Mouse (Mus musculus): ENCODE results near the gene Cnmd. TPM values are rescaled to one million over a fixed set of nuclear protein-coding genes. Genes with fewer than 3 reads are reported as not detected.

Cnmd gene
- polyA plus RNA-seq, 1 experiment from 2014 or later, result 8.6 TPM

DNA sequence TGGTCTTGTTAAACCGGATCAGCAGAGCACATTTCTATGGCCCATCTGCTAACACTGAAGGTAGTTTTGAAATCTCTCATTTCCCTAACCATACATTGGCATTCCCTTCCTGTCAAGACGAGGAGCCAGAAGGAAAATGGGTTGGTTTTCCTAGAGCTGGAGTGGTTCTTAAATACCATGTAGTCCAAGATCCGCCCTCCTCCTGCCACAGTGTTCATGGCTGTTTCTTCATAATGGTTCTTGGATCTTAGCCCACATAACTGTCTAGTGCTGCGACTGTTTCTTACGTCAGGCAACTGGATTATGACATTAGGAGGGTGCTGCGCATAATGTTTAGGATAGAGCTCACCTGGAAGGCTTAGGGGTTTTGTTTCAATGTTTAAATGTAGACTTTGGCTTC, 29.6 kb downstream of the Cnmd start:
- Histone ChIP-seq H3K27me3 (no peaks in the 10 kb centered on the region), H3K27ac (no peak overlapping the region), H3K4me2 (no peak overlapping the region), H3K4me3 (replicated peaks) (no peak overlapping the region), H3K4me1 (no peaks in the 10 kb centered on the region), H3K9ac (no peak overlapping the region), H3K9me3 (no peaks in the 10 kb centered on the region), H3K36me3 (replicated peaks) (peaks cover 29% of the 10 kb centered on the region)
- WGBS, result 93% methylated on average over 6 of the region's 6 CpGs
- no peak for ATAC-seq (ENCODE audit: low FRiP score)

DNA sequence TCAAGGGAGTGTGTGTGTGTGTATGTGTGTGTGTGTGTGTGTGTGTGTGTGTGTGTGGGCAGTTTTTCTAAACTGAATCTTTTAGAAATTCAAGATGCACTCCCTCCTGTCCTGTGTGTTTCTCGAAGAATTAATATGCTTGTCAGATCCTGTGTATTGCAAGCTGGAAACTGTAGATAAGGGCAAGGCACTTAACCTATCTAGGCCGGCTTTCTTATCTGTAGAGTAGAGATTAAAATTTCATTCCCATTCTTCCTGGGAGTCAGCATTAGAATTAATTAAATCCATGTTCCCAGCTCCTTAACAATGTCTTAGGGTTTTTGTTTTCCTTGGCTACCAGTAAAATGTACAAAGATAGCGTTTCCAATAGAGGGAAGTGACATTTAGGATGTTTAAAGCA, 40.8 kb downstream of the Cnmd start:
- H3K9me3 ChIP-seq, result no peaks in the 10 kb centered on the region

DNA sequence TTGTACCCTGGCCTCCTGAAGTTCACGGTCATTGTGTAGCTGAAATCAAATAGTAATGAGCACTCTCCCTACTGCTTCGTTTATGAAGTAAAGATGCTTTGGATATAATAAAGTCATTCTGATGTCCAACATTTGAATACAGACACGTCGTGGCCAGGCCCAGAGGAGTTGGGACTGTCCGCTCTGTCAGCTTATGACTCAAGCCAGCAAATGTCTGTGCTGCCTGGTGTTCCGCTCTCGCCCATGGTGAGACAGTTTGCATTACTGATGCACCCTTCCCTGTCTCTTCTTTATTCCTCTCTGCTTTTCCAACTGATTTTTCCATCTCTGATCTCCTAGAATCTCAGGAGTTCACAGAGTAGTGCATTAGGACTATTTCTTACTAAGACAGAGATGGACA, 42.2 kb downstream of the Cnmd start:
- Histone ChIP-seq H3K27me3 (no peaks in the 10 kb centered on the region), H3K9ac (no peak overlapping the region), H3K36me3 (replicated peaks) (peaks cover 55% of the 10 kb centered on the region), H3K4me3 (replicated peaks) (no peak overlapping the region), H3K4me2 (no peak overlapping the region), H3K4me1 (no peaks in the 10 kb centered on the region), H3K27ac (no peak overlapping the region), H3K9me3 (no peaks in the 10 kb centered on the region)
- WGBS, result 91% methylated on average over 7 of the region's 7 CpGs
- no peak for ATAC-seq (ENCODE audit: low FRiP score)

More for the DNA sequence above, 40.8 kb downstream of the Cnmd start:
- peaks cover 63% of the 10 kb centered on the region for H3K36me3 ChIP-seq (replicated peaks)
- no peaks in the 10 kb centered on the region for H3K27me3 ChIP-seq
- H3K4me2 ChIP-seq, result no peak overlapping the region
- H3K9ac ChIP-seq, result no peak overlapping the region
- H3K27ac ChIP-seq, result no peak overlapping the region
- no peaks in the 10 kb centered on the region for H3K4me1 ChIP-seq
- WGBS, result 90% methylated on average over 3 of the region's 3 CpGs
- no peak overlapping the region for H3K4me3 ChIP-seq (replicated peaks)
- no peak for ATAC-seq (ENCODE audit: low FRiP score)

DNA sequence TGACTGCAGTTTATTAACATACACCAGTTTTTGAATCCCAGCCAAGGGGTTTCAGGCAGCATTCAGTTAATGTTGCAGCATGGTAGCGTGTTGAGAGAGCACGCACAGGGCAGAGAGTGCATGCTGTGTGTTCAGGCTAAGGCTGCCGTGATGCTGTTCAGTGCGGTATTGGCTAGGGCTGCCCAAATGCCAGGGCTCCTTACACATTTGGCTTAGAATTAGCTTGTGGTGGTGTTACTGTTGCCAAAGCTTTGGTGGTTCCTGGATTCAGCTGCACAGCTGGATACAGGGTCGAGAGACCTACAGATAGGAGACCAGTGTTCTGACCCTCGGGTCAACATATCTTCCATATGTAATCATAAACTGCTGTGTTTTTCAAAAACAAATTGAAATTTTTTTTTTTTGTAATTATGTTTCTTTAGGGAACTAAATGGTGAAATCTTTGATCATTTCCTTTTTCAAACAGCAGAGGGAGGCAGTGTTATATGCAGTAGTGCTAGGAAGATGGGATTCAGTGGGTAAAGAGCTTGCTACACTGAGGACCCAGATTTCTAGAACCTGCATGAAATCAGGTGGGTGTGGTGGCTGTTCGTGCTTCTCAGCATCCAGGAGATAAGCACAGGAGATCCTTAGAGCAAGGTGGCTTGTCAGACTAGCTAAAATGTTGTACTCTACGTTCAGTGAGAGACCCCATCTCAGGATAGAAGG, 44.7 kb downstream of the Cnmd start:
- Histone ChIP-seq H3K27ac (no peak overlapping the region), H3K27me3 (no peaks in the 10 kb centered on the region), H3K4me3 (replicated peaks) (no peak overlapping the region), H3K4me1 (no peaks in the 10 kb centered on the region), H3K4me2 (no peak overlapping the region), H3K36me3 (replicated peaks) (peaks cover 59% of the 10 kb centered on the region), H3K9ac (no peak overlapping the region), H3K9me3 (no peaks in the 10 kb centered on the region)
- 88% methylated on average over 8 of the region's 8 CpGs for WGBS
- no peak for ATAC-seq (ENCODE audit: low FRiP score)

DNA sequence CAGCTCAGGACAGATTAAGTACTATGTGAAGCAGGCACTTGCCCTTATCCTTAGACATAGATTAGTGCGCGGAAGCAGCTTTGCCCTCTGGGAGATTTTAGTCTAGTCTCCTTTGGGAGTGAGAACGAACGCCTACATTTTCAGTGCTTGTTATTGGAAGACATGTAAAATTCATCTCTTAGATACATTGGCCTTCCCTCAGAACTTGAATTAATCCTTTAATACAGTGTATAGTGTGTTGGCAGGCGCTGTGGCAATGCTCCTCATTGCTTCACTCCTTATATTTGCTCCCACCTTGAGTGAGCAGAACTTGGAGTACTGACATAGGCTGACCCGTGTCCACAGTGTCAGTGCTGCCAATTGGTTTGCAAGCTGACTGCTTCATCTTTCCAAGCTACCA, 53.7 kb downstream of the Cnmd start:
- H3K9me3 ChIP-seq, result no peaks in the 10 kb centered on the region
- H3K4me2 ChIP-seq, result no peak overlapping the region
- ATAC-seq (ENCODE audit: low FRiP score), result no peak
- H3K27me3 ChIP-seq, result no peaks in the 10 kb centered on the region
- H3K9ac ChIP-seq, result no peak overlapping the region
- no peak overlapping the region for H3K27ac ChIP-seq
- 97% methylated on average over 6 of the region's 6 CpGs for WGBS
- no peak overlapping the region for H3K4me3 ChIP-seq (replicated peaks)
- H3K36me3 ChIP-seq (replicated peaks), result peaks cover 78% of the 10 kb centered on the region
- no peaks in the 10 kb centered on the region for H3K4me1 ChIP-seq

DNA sequence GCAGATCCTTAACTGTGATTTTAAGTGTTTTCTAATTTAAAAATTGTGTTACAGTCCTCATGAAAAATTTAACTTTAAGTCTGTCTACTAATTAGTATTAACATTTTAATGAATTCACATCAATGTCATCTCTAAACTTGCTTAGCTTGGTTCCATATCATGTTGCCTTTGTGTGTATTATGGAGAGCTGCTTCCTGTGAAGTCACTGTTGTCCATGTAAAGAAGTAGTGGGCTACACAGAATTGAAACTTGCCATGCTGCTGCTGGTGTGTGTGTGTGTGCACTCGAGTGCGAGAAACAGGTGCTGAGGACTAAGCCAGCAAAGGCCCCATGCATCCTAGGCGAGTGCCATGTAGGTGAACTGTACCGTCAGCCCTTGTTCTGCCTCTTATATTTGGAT, 54.6 kb downstream of the Cnmd start:
- Histone ChIP-seq H3K9me3 (no peaks in the 10 kb centered on the region), H3K27me3 (no peaks in the 10 kb centered on the region), H3K36me3 (replicated peaks) (peaks cover 76% of the 10 kb centered on the region), H3K4me1 (no peaks in the 10 kb centered on the region), H3K27ac (no peak overlapping the region), H3K4me2 (no peak overlapping the region), H3K4me3 (replicated peaks) (no peak overlapping the region), H3K9ac (no peak overlapping the region)
- no peak for ATAC-seq (ENCODE audit: low FRiP score)
- 95% methylated on average over 4 of the region's 4 CpGs for WGBS

DNA sequence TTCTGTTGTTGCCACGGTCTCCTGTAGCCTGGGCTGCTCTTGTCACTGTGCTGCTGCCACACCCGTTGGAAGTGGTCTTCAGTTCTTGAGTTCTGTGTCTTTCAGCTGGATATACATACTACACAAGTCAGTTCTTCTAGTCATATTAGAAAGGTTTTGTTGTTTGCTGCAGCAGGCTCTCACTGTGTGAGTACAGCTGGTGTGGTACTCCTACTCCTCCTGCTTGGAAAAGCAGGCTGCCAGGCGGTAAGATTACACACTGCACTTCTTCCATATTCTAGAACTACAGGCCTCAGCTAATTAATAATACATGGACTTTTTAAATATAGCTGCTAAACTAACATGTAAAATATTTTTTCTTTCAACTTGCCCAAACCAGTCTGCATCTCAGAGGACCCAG, 55.1 kb downstream of the Cnmd start:
- ATAC-seq (ENCODE audit: low FRiP score), result no peak
- no peaks in the 10 kb centered on the region for H3K4me1 ChIP-seq
- H3K9me3 ChIP-seq, result no peaks in the 10 kb centered on the region
- peaks cover 77% of the 10 kb centered on the region for H3K36me3 ChIP-seq (replicated peaks)
- H3K4me3 ChIP-seq (replicated peaks), result no peak overlapping the region
- no peak overlapping the region for H3K9ac ChIP-seq
- no peak overlapping the region for H3K27ac ChIP-seq
- H3K4me2 ChIP-seq, result no peak overlapping the region
- WGBS, result 95% methylated on average over 3 of the region's 3 CpGs
- H3K27me3 ChIP-seq, result no peaks in the 10 kb centered on the region

DNA sequence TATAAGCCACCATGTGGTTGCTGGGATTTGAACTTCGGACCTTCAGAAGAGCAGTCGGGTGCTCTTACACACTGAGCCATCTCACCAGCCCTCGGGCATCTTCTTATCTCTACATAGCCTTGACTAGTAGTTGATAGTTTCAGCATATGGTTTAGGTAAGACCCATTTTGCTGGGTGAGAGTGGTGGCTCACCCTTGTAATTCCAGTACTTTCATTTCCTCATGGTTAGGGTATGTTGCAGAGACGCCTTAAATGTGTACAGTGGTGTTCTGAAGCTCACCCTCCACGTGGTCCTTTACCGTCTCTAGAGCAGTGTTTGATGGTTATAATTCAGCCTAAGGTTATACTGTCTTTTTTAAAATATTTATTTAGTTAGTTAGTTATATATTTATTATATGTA, 55.6 kb downstream of the Cnmd start:
- Histone ChIP-seq H3K4me1 (no peaks in the 10 kb centered on the region), H3K4me3 (replicated peaks) (no peak overlapping the region), H3K36me3 (replicated peaks) (peaks cover 77% of the 10 kb centered on the region), H3K9ac (no peak overlapping the region), H3K27me3 (no peaks in the 10 kb centered on the region), H3K9me3 (no peaks in the 10 kb centered on the region), H3K4me2 (no peak overlapping the region), H3K27ac (no peak overlapping the region)
- ATAC-seq (ENCODE audit: low FRiP score), result no peak
- WGBS, result 93% methylated on average over 6 of the region's 6 CpGs

DNA sequence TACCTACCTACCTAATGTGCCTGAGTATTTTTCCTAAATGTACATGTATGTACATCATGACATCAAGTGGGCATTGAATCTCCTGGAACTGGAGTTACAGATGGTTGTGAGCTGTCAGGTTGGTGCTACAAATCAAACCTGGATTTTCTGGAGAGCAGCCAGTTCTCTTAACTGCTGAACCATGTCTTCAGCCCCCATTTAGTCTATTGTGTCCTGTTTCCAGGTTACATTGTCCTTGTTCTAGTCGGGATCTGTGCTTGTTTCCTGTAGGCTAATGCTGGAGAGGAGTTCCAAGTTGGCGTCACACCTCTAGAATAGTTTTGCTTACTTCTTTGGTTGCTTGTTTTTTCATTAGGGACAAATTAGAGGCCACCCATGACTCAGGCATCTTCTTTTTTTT, 56.1 kb downstream of the Cnmd start:
- ATAC-seq (ENCODE audit: low FRiP score), result no peak
- no peak overlapping the region for H3K27ac ChIP-seq
- no peak overlapping the region for H3K9ac ChIP-seq
- H3K27me3 ChIP-seq, result no peaks in the 10 kb centered on the region
- H3K4me3 ChIP-seq (replicated peaks), result no peak overlapping the region
- H3K9me3 ChIP-seq, result no peaks in the 10 kb centered on the region
- 85% methylated on average over 2 of the region's 2 CpGs for WGBS
- no peak overlapping the region for H3K4me2 ChIP-seq
- peaks cover 77% of the 10 kb centered on the region for H3K36me3 ChIP-seq (replicated peaks)
- H3K4me1 ChIP-seq, result no peaks in the 10 kb centered on the region

DNA sequence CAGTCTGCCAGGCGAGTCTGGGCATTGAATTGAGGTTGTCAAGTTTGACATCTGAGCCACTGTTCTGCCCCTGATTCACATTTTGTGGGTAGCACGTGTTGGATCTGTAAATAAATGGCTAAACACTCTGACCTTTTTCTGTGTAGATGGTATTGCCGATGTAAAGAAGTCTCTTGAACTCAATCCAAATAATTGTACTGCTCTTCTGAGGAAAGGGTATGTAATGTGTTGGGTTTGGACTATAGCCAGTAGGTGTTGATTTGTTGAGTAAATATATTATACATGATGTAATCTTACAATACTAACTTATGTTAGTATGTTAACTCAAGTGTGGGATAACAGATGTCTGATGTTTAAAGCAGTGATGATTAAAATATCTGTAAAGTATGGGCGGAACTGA, 65.4 kb downstream of the Cnmd start:
- Histone ChIP-seq H3K27ac (no peak overlapping the region), H3K36me3 (replicated peaks) (peaks cover 60% of the 10 kb centered on the region), H3K27me3 (no peaks in the 10 kb centered on the region), H3K4me3 (replicated peaks) (no peak overlapping the region), H3K9me3 (no peaks in the 10 kb centered on the region), H3K9ac (no peak overlapping the region), H3K4me2 (no peak overlapping the region), H3K4me1 (no peaks in the 10 kb centered on the region)
- ATAC-seq (ENCODE audit: low FRiP score), result no peak
- 82% methylated on average over 4 of the region's 4 CpGs for WGBS

DNA sequence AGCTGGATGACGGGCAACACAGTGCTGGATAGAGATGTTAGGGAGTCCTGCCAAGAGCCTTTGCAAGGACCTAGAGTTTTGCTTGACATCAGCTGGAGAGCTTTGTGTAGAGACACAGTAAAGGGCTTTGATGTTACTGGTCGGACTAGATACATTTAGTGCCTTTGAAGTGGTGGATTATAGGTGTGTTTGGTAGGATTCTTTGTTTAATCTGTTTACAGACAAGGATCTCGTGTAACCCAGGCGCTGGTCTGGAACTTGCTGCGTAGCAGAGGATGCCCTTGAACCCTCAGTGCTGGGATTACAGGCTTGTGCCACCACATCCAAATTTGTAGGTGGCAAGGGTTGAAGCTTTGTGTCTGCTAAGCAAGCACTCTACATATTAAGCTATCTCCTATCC, 67.9 kb downstream of the Cnmd start:
- ATAC-seq (ENCODE audit: low FRiP score), result no peak
- no peak overlapping the region for H3K4me2 ChIP-seq
- H3K9me3 ChIP-seq, result no peaks in the 10 kb centered on the region
- H3K4me3 ChIP-seq (replicated peaks), result no peak overlapping the region
- H3K9ac ChIP-seq, result no peak overlapping the region
- no peaks in the 10 kb centered on the region for H3K27me3 ChIP-seq
- H3K36me3 ChIP-seq (replicated peaks), result peaks cover 36% of the 10 kb centered on the region
- peaks cover 10% of the 10 kb centered on the region for H3K4me1 ChIP-seq
- 87% methylated on average over 5 of the region's 5 CpGs for WGBS
- no peak overlapping the region for H3K27ac ChIP-seq

DNA sequence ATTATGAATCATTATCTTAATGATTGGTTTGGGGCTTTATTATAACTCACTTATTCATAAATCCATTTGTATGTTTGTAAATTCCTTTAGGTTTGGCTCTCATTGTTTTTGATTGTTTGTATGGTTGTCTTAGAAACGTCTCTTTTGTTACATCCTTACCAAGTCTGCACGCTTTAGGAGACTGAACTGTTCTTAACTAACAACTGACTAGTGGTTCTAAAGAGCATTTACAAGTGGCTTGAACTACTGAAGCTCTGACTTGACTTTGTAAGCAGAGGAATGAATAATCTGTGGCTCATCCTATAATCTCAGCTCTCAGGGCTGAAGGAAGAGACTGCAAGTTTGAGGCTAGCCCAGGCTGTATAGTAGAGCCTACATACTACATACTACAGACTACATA, 70.4 kb downstream of the Cnmd start:
- Histone ChIP-seq H3K4me2 (no peak overlapping the region), H3K4me1 (peaks cover 24% of the 10 kb centered on the region), H3K27me3 (no peaks in the 10 kb centered on the region), H3K27ac (no peak overlapping the region), H3K9me3 (no peaks in the 10 kb centered on the region), H3K9ac (no peak overlapping the region), H3K4me3 (replicated peaks) (no peak overlapping the region), H3K36me3 (replicated peaks) (peaks cover 17% of the 10 kb centered on the region)
- no peak for ATAC-seq (ENCODE audit: low FRiP score)
- 91% methylated on average over 2 of the region's 2 CpGs for WGBS

DNA sequence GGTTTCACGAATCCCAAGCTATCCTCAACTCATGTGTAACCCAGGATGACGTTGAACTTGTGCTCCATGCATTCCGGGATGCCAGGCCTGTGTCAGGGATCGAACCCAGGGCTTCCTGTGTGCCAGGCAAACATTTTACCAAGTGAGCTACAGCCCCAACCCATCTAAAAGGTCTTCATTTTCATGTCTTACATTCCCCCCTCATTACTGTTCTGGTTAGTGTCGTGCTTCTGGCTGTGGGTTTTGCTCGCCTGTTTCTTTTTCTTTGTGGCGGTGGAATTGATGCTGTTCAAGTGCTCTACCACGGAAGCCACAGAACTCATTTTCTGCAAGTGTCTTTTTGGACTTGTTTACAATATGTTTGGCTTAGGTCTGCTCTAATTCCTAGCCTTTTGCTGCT, 71.1 kb downstream of the Cnmd start:
- Histone ChIP-seq H3K4me1 (peaks cover 26% of the 10 kb centered on the region), H3K9ac (no peak overlapping the region), H3K36me3 (replicated peaks) (peaks cover 12% of the 10 kb centered on the region), H3K27ac (no peak overlapping the region), H3K4me3 (replicated peaks) (no peak overlapping the region), H3K9me3 (no peaks in the 10 kb centered on the region), H3K4me2 (no peak overlapping the region), H3K27me3 (no peaks in the 10 kb centered on the region)
- ATAC-seq (ENCODE audit: low FRiP score), result no peak
- 96% methylated on average over 8 of the region's 8 CpGs for WGBS
